Mouse (Mus musculus) forelimb bud, embryonic 11.5 days (tissue): ENCODE measurements around the gene Gm45140.

Source experiments
- DNase-seq: peaks from one replicate; pipeline ENCODE4 v3.0.0-alpha.2; 2012; ENCODE audit warnings: low read depth, low spot score

The Gm45140 gene

DNA sequence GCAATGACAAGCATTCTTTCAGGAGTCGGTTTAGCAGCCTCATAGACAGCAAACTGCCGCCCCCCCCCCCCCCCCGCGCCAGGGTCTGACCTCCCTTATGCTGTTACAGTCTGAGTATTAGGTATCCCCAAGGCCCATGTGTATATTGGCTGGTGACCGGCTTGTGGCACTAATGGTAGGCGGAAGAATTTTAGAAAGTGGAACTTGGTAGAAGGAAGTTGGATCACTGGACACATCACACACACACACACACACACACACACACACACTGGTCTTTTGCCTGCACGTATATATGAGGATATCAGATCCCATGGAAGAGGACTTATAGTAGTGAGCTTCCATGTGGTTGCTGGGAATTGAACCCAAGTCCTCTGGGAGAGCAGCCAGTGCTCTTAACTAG lies 33.1 kb downstream of the Gm45140 start:
- DNase-seq, result no peak

DNA sequence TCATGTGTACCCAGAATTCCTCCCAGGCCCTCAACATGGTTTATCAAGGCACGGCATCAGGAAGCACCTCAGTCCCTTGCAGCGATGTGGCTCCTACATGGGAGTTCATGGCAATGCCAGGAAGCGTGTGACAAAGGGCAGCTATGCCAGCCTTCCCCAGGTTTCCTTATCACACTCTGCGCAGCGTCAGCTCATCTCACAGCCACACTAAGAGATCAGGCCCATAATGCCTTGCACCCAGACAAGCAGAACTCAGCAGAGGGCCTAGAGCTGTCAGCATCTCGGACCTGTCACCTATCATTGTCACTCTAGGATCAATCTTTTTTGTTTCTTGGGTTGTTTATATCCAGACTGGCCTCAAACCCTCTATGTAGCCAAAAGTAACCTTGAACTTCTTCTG lies 36.0 kb downstream of the Gm45140 start:
- no peak for DNase-seq

DNA sequence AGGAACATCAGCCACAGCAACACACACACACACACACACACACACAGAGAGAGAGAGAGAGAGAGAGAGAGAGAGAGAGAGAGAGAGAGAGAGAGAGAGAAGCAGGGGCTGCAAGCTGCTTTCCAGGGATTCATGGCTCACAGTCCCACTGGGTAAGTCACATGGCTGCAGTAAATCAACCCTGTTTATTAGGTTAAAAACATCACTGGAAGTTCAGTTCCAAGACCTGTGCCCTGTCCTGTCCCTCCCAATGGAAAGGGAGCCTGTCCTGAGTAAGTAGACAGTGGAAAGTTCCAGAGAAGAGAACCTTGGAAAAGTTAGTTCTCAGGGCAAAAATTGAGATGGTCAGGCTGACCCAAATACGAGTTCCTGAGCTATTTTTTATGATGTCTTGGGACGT lies 38.3 kb downstream of the Gm45140 start:
- DNase-seq, result no peak

DNA sequence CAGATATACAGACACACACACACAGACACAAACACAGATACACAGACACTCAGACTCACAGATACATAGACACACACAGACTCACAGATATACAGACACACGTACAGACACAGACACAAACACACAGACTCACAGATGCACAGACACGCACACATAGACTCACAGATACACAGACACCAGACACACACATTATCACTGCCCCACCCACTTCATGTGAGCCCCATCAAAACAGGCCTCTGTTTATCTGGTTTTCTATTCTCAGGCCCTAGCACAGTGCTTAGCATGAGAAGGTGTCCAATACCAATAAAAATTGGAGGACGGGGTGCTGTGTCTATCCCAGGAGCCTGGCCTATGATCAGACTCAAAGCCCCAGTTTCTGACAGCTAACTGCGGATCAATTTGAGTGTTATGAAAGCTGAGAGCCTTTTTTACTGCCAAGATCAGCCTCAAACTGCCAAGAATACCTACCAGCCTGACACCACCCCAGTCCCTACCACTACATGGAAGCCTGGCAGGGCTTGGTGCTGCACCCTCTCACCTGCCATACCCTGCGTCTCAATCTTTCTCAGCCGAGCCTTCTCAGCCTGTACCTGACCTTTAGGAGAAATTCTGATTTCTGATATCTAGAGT lies 39.2 kb downstream of the Gm45140 start:
- no peak for DNase-seq

DNA sequence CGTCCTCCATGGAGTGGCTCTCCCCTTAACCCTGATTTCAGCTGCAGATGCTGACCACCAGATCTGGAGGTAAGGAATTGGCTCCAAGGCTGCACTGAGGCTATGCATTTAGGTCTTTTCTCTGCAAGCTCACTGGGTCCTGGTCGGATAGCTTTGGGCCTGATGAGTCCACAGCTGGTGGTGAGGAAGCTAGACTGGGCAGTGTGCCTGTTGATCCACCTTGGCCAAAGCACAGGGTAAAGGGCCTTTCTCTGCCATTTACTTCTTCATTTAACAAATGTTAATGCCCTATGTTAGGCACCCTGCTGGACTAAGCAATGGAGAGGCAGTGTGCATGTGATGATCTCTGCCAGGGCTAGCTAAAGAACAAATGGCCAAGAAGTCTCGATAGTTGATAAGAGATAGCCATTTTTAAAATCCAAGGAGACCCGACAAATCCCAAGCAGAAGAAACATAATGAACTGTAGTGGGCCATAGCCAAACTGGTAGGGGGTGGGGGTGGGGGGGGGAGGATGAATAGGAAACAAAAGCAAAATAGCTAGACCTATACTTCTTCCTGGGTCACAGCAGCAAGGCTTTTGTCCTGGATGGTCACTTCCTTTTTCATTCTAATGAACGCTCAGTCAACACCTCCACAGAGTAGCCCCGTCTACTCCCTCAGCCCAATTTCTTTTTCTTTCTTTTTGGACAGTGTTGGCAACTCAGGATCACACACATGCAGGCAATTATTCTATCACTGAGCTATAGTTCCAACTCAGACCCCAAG lies 40.0 kb downstream of the Gm45140 start:
- no peak for DNase-seq

DNA sequence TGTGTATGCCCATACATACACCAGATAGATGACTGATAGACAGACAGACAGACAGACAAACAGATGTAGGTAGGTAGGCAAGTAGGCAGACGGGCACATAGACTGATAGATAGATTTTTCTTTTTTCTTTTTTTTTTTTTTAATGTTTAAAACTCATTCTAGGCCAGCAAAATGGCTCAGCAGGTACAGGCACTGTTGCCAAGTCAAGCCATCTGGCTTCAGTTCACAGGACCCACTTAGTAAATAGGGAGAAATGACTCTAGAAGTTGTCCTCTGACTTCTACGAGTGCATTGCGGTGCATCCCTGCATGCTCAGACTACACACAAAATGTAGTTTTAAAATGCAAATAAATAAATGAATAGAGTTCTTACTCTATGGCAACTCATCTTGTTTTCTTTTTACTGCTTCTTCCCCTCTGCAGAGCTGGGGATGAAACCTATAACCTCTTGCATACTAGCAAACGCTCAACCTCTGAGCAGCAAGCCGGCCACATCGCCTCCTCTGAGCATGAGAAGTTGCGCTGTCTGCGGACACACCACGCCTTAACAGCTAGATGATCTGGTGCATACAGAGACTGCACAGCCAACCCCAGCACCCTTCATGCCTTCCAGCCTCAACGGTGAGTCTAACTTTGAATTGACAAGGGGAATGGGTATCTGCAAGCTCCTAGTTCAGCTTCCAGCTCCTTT lies 41.6 kb downstream of the Gm45140 start:
- DNase-seq, result no peak

DNA sequence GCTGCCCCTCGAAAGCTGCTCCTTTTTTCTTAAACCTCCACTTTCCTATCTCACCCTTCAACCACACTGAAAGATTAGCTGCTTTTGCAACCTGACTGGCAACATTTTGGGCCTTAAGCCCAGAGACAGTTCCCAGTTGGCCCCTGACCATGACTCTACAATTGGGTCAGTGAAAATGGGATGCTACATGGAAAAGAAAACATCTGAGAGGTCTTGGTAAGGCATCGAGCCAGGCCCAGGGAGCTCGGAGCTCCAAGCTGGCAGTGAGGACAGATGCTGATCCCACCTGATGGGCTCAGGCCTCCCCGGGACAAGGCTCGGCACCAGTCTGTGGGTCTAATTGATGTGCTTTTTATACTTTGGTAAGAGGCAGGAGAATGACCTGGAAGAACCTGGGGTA lies 43.8 kb downstream of the Gm45140 start:
- no peak for DNase-seq

DNA sequence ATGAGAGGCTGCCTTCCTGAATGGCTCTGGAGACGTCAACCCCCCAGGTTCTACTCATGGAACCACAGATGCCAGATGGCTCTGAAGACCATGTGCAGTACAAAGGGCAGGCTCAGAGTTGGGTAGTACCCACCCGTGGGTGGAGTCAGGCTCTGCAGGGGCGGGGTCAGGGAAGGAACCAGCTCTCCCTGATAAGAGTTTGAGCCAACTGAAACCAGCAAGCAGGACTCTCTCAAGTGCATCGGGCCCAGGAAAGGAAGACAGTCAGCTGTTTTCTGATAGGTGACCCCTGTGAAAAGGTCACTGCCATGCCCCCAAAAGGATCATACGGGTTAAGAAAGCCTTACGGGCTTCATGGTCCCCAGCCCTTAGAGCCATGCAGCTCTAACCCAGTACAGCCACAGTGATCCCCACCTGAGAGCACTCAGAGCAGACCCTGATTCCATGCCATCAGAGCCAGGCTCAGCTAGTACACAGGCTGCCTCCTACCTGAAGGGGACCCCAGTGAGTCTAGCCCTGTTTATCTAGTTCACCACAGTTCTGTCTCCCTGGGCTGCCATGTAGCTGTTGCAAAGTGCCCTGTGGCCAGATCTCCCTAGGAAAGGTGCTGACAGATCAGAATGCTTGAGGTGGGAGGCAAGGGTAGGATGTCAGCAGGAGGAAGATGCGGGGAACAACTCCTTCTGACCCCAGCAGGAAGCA lies 44.7 kb downstream of the Gm45140 start:
- no peak for DNase-seq

DNA sequence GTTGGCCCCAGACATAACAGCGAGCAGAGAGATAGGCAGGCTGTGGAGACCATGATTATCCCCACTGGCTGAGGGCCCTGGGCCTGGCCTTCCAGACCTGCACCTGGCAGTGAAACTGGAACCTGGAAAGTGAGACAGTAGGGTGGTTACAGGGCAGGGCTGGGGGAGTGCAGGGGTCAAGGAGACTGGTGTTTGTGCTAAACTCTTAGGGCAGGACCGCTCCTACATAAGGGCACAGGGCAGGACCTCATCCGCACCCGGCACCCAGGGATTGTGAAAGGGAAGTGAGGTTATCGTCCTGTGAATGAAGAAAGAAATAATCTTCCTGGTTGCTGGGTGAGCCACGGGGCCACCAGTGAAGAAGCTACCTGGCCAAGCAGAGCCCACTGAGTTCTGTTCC lies 45.8 kb downstream of the Gm45140 start:
- DNase-seq, result no peak

DNA sequence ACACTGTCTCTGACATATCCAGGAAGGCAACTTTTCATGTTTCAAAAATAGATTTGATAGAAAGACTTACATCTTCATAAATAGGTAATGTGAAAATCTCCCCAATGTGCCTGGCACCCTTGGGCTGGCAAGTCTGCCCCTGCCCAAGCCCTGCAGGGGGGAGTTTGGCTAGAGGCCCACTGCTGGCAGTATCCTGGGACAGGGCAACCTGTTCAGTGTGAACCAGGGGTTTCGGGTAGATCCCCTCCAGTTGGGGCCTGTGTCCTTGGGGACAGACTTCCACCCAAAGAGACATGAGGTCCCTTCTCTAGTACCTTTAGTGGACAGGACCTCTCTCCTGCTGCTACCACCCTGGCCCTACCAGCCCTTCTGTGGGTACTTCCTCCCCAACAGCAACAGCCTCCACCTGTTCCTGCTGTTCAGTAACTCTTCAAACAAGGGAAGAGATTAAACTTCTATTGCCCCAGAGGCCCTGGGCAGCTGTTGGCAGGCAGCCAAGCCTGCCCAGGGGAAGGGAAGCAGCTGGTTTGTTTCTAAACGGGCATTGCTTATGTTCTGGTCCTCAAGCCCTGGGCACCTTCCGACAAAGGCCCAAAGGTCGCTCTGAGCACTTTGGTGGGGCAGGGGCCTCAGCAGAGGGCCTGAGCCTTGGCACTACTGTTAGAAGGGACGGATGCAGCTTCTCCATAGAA lies 46.6 kb downstream of the Gm45140 start:
- DNase-seq, result no peak

DNA sequence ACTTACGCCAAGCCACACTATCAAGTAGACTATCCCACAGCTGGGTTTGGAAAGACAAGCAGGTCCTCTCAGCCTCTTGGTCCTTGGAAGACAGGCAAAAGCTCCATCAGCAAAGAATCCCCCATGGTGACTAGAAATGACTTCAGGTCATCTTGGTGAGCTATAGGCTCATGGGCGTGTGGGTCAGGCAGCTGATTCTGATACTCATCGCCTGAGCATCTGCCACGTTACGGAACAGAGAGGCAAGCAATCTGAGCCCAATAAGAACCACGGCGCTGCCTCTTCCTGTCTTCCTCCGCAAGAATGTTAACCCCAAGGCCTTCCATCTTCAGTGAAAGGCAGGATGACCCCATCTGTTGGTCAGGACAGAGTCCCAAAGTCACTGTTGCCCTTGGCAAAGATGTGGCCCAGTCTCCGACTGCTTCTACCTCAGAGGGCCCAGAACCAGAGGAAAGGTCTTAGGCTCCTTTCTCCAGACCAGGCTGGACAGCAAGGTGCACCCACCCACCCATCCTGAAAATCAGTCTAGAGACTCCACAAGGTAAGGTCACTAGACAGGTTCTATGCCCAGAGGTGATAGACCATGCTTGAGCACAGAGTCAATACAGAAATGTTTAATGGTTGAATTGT lies 47.2 kb downstream of the Gm45140 start:
- DNase-seq, result no peak

DNA sequence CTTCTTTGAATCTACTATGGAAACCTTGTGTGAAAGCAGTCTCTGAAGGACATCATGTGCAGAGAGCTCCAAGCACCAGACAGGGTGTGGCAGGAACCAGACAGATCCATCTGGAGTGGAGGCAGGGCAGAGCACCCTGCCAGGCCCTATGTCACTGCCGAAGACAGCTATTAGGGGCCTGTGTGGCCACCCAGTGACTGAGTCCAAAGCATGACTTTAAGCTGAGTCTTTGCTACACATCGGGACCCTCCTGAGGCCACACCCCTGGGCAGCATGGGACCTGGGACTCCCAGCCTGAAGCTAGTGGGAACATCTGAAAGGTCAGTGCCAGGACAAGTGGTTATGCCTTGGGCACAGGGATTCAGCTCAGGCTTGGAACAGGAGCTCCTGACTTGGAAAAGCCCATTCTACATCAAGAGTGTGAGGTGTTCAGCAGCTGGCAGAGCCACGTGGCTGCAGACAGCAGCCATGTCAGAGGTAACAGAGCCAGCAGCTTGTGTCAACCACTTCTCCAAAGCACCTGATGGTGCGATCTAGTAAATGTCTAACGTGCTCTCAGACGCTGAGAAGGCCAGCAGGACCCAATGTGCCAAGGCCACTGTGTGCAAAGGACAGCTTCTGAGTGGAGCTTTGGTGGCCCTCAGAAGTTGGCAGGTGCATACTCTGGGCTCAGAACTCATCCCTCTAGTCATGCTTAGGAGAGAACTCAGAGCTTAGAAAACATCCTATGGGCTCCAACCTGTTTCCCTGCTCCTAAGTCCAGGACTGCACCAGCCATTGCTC lies 48.3 kb downstream of the Gm45140 start:
- DNase-seq, result no peak

DNA sequence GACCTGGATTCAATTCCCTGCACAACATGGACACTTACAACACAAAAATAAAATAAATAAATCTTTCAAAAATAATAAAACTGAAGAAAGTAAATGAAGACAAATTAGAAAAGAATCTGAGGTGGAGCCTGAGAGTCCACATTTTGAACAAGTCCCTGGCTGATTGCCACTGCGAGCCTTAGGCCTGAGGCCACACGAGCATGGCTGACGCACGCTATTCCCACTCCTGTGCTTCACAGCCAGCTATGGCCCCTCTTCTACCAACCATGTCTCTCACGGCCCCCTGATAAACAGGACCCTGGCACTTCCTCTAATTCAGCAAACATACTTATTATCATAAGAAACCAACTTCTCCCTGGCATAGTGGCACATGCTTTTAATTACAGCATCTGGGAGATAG lies 49.0 kb downstream of the Gm45140 start:
- no peak for DNase-seq

DNA sequence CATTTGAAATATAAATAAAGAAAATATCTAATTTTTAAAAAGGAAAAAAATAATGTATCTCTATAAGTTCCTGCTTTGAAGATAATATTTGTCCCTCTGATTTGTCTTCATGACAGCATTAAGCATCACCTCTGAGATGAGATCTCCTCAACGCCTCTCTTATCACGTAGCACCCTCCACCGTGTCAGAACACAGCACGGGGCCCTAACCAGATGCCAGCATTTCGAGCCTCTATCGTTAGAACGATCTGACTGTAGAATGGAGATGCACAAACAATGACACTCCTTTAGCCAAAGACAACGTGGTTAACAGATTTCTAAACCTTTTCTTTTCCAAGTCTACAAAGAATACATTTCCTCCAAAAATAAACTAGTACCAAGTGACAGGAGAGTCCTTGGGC lies 51.6 kb downstream of the Gm45140 start:
- DNase-seq, result no peak

DNA sequence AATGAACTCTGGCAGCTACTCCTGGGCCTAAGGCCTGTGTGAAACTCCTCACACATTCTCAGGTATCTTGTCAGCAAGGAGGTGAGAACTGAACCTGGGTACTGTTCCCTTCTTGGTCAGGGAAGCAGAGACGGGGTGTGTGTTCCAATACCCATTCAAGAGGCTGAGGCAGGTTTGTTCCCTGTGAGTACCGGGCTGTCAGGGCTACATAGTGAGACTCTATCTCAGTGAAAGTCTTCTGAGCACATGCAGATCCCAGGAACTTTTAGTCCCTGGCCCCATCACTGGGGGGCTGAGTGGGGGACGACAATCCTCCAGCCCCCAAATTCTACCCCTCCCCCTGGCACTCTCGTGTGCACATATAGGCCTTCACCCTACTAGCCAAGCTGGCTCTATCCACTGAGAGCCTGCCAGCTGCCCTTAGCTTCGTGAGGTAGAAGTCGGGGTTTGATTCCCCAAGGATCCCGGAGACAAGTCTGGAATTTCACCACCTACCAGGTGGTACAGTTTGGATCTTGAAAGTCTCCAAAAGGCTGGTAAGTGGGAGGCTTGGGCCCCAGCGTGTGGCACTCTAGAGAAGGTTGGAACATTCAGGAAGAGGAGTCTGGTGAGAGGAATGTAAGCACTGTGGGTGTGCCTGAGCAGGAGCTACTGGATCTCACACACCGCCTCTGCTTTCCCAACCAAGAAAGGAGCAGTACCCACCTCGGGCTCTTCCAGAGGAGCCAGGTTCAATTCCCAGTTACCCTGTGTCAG lies 54.9 kb downstream of the Gm45140 start:
- DNase-seq, result no peak

DNA sequence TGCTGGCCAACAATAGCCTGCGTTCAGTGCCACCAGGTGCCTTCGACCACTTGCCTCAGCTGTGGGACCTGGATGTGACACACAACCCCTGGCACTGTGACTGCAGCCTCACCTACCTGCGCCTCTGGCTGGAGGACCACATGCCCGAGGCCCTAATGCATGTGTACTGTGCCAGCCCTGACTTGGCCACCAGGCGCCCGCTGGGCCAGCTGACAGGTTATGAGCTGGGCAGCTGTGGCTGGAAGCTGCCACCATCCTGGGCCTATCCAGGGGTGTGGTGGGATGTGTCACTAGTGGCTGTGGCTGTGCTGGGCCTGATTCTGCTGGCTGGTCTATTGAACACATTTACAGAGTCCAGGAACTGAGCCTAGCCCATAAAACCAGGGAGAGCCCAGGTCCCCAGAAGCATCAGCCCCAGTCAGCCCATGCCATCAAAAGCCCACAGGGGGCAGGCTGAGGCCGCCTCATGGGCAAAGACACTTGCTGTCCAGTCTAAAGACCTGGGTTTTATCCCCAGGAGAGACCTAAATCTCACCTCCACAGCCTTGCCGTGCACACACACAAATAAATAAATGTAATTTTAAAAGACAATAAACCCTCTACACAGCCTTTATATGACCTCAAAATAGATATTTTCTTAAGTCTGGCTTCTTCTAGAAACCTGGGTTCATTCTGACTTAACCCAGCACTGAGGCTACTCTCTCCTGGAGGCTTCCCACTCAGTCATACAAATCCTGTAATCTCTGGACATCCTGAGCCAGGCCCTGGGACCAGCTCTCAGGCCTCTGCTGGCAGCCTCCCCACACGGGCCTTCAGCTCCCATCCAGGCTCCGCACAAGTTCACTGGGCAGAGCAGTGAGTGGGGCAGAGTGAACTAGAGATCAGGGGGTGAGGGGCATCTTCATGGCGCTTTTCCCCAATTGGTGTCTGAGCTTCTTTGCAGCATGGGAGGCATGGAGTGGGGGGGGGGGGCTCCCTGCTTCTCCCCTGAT lies 56.1 kb downstream of the Gm45140 start:
- no peak for DNase-seq

DNA sequence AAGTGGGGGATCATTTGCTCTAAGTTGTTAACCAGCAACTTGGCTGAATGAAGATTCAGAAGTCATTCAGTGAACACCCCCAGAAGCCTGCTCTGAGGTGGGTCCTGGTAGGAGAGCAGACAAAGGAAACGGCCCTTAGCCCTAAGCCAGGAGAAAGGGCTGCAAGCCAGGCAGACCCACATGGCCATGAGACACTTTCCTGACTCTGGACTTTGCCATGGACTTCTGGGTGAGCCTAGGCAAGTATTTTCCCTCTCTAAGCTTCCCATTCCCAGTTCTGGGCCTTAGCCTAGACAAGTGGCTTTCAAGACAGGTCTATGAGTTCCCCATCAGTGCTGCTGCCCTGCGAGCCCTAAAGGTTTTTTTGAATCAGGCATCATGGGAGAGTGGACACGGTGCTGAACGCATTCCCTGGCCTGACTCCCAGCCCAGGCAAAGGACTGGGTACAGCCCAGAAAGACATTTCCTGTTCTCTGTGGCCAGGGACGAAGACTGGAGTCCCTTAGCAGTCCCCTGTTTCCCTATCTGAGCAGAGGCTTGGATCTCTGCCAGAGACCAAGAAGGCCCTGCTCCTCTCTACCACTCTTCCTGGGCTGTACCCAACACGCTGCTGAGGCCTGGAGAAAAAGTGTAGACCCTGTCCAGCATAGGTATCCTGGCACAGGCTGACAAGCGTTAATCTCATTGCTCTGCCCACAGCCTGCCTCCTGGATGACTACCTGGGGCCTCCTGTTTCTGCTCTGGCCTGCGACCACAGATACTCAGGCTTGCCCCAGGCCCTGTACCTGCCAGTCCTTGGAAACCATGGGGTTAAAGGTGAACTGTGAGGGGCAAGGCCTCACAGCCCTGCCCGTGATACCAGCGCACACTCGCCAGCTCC lies 57.1 kb downstream of the Gm45140 start:
- DNase-seq, result no peak

DNA sequence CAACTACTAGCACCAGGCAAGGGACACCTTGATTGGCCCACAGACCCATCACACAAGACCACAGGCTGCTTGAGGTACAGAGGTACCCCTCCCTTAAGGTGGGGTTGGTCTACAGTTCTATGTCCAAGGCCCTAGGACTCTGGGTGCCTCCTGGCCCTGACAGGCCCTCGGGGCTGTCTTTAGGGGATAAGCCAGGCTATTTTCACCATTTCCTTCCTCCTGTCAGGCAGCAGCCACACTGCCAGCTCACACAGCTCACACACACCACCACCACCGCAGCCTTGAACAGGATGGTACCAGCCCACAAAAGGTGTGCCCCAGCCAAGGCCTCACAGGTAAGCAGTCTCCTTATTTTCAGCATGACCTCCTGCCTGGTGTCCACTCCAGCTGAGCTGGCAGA lies 57.8 kb downstream of the Gm45140 start, which contains the start of gene Gp9:
Gene Gp9 (plus strand): TSS at position 231 of the 400 bp plus-strand sequence.
- no peak for DNase-seq
